Mouse (Mus musculus): Measurements from ENCODE around the gene Unc5a. TPM values are rescaled to one million over a fixed set of nuclear protein-coding genes. Genes with fewer than 3 reads are reported as not detected.

Unc5a gene
- total RNA-seq (2021) = 10 to 100 TPM; 56.2 to 60.2 TPM

GRCm38 (mm10) chr13:54948531-54949493, at the start of gene Unc5a:
Unc5a (plus strand) TSS chr13:54949411.
- DNase-seq (ENCODE audit: extremely low spot score in 1 of 2, low spot score in 2 of 2) = peak; percentile 67 to 75
- intact Hi-C loops (cut with DNase I) = loop anchor here (5.0 kb wide), 1 partner anchor 142 kb away; no protein-coding TSS in a partner anchor

- intact Hi-C loops (cut with DNase I) = no loop called here
- DNase-seq (ENCODE audit: extremely low spot score in 1 of 2, low spot score in 2 of 2) = no peak
Measured at GRCm38 (mm10) chr13:54912053-54912452, 37.2 kb upstream of the Unc5a start.

- DNase-seq (ENCODE audit: extremely low spot score in 1 of 2, low spot score in 2 of 2) = no peak
- intact Hi-C loops (cut with DNase I) = no loop called here
Measured at GRCm38 (mm10) chr13:54912894-54913621, 36.2 kb upstream of the Unc5a start.

GRCm38 (mm10) chr13:54916644-54917043, 32.6 kb upstream of the Unc5a start:
- intact Hi-C loops (cut with DNase I) = no loop called here
- DNase-seq (ENCODE audit: extremely low spot score in 1 of 2, low spot score in 2 of 2) = no peak

GRCm38 (mm10) chr13:54918910-54919309, 30.3 kb upstream of the Unc5a start:
- intact Hi-C loops (cut with DNase I) = no loop called here
- DNase-seq (ENCODE audit: extremely low spot score in 1 of 2, low spot score in 2 of 2) = no peak

- intact Hi-C loops (cut with DNase I) = no loop called here
- DNase-seq (ENCODE audit: extremely low spot score in 1 of 2, low spot score in 2 of 2) = no peak
Measured at GRCm38 (mm10) chr13:54919666-54920065, 29.5 kb upstream of the Unc5a start.

- no peak for DNase-seq (ENCODE audit: extremely low spot score in 1 of 2, low spot score in 2 of 2)
- intact Hi-C loops (cut with DNase I) = no loop called here
Measured at GRCm38 (mm10) chr13:54921700-54922099, 27.5 kb upstream of the Unc5a start.

- intact Hi-C loops (cut with DNase I) = no loop called here
- DNase-seq (ENCODE audit: extremely low spot score in 1 of 2, low spot score in 2 of 2) = no peak
Measured at GRCm38 (mm10) chr13:54923705-54924104, 25.5 kb upstream of the Unc5a start.

- intact Hi-C loops (cut with DNase I) = no loop called here
- DNase-seq (ENCODE audit: extremely low spot score in 1 of 2, low spot score in 2 of 2) = no peak
Measured at GRCm38 (mm10) chr13:54925466-54925865, 23.7 kb upstream of the Unc5a start.

- DNase-seq (ENCODE audit: extremely low spot score in 1 of 2, low spot score in 2 of 2) = peak in 1 of 2 experiments; percentile 71
- intact Hi-C loops (cut with DNase I) = no loop called here
Measured at GRCm38 (mm10) chr13:54926654-54927053, 22.6 kb upstream of the Unc5a start.

GRCm38 (mm10) chr13:54930123-54930522, 19.1 kb upstream of the Unc5a start:
- DNase-seq (ENCODE audit: extremely low spot score in 1 of 2, low spot score in 2 of 2) = no peak
- intact Hi-C loops (cut with DNase I) = no loop called here

GRCm38 (mm10) chr13:54934873-54935272, 14.3 kb upstream of the Unc5a start:
- intact Hi-C loops (cut with DNase I) = no loop called here

GRCm38 (mm10) chr13:54936173-54936572, 13.0 kb upstream of the Unc5a start:
- peak; percentile 73 to 77 for DNase-seq (ENCODE audit: extremely low spot score in 1 of 2, low spot score in 2 of 2)
- intact Hi-C loops (cut with DNase I) = no loop called here

More at GRCm38 (mm10) chr13:54934873-54935272, 14.3 kb upstream of the Unc5a start:
- no peak for DNase-seq (ENCODE audit: extremely low spot score in 1 of 2, low spot score in 2 of 2)

- intact Hi-C loops (cut with DNase I) = no loop called here
- DNase-seq (ENCODE audit: extremely low spot score in 1 of 2, low spot score in 2 of 2) = peak; percentile 57 to 75
Measured at GRCm38 (mm10) chr13:54937885-54938284, 11.3 kb upstream of the Unc5a start.

GRCm38 (mm10) chr13:54938493-54938892, 10.7 kb upstream of the Unc5a start:
- intact Hi-C loops (cut with DNase I) = no loop called here

GRCm38 (mm10) chr13:54944411-54945157, 4.6 kb upstream of the Unc5a start:
- intact Hi-C loops (cut with DNase I) = loop anchor here (5.0 kb wide), 1 partner anchor 137 kb away; no protein-coding TSS in a partner anchor
- peak in 1 of 2 experiments; percentile 72 for DNase-seq (ENCODE audit: extremely low spot score in 1 of 2, low spot score in 2 of 2)

More at GRCm38 (mm10) chr13:54938493-54938892, 10.7 kb upstream of the Unc5a start:
- no peak for DNase-seq (ENCODE audit: extremely low spot score in 1 of 2, low spot score in 2 of 2)

GRCm38 (mm10) chr13:54945332-54945731, 3.9 kb upstream of the Unc5a start:
- intact Hi-C loops (cut with DNase I) = loop anchor here (5.0 kb wide), 1 partner anchor 138 kb away; no protein-coding TSS in a partner anchor

GRCm38 (mm10) chr13:54946406-54946805, 2.8 kb upstream of the Unc5a start:
- intact Hi-C loops (cut with DNase I) = loop anchor here (5.0 kb wide), 1 partner anchor 139 kb away; no protein-coding TSS in a partner anchor
- no peak for DNase-seq (ENCODE audit: extremely low spot score in 1 of 2, low spot score in 2 of 2)

More at GRCm38 (mm10) chr13:54945332-54945731, 3.9 kb upstream of the Unc5a start:
- DNase-seq (ENCODE audit: extremely low spot score in 1 of 2, low spot score in 2 of 2) = no peak
